Mouse (Mus musculus): ENCODE measurements around the gene Ppp2r1b.

Ppp2r1b gene

DNA sequence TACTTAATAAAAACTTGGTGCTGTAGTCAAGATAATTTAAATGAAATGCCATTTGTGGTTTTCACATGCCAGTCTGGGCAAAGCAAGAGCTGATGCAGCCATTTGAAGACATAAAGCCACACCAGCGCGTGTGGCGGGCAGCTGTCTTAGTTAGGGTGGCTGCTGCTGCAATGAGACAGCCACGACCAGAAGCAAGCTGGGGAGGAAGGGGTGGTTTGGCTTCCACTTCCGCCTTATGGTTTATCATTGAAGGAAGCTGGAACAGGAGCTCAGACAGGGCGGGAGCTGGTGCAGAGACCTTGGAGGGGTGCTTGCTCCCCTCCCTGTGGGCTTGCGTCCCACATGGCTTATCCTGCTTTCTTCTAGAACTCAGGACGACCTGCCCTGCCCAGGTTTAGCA is 20.7 kb downstream of the Ppp2r1b start:
- no peak for DNase-seq (ENCODE audit: low spot score in 2 of 2)

- no peak for DNase-seq (ENCODE audit: low spot score in 2 of 2)
Measured at GRCm38 (mm10) chr9:50867015-50867414, 21.9 kb downstream of the Ppp2r1b start.

DNA sequence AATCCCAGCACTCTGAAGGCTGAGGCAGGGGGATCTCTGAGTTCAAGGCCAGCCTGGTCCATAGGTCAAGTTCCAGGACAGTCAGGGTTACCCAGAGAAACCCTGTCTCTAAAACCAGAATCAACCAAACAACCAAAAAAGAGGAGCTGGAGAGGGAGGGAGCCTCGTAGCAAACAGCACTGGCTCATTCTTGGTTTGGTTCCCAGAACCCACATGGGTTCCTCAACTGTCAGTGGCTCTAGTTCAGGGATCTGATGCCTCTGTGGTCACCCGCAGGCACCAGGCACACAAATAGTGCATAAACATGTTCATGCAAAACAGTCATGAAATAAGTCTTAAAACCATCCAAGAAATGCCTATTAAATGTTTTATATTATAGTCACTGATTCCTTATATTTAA is 23.1 kb downstream of the Ppp2r1b start:
- no peak for DNase-seq (ENCODE audit: low spot score in 2 of 2)

DNA sequence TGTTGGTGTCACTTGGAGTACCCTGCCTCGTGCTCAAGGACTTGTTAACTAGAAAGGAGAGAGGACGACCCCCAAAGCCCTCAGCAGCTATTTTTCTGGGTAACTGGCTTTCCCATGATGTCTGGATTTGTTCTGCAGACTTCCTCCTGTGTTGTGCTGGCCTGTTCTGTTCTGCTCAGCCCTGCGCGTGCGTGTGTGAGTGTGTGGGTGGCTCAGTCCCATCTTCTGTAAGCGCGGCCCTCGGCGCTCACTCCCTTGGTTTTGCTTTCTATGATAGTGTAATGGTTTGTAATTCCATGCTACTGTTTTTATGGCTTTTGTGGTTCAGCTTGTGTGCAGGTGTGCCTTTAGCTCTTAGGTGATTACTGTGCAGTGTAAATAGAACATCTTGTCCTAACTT is 28.1 kb downstream of the Ppp2r1b start:
- DNase-seq (ENCODE audit: low spot score in 2 of 2) = no peak

DNA sequence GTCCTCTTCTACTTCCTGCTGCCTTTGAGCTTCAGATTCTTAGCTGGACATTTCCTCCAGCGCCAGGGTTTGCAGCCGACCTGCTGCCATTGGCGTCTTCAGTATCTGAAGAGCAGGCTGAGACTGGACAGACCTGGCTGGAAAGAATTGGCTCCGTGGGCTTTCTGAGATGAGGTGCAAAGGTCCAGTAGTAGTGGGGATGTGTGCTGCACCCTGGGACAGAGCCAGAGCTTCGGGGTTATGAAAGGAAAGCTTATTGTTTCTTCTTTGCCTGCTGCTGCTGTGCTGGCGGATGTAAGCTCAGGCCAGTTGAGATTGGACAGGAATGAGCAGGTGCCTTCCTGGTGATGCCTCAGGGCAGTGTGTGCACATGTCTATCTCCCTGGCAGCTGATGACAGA is 28.9 kb downstream of the Ppp2r1b start:
- no peak for DNase-seq (ENCODE audit: low spot score in 2 of 2)

GRCm38 (mm10) chr9:50875470-50875869 is 30.4 kb downstream of the Ppp2r1b start:
- DNase-seq (ENCODE audit: low spot score in 2 of 2) = no peak

GRCm38 (mm10) chr9:50876287-50876686 is 31.2 kb downstream of the Ppp2r1b start:
- DNase-seq (ENCODE audit: low spot score in 2 of 2) = no peak

- no peak for DNase-seq (ENCODE audit: low spot score in 2 of 2)
Measured at GRCm38 (mm10) chr9:50877431-50877830, 32.3 kb downstream of the Ppp2r1b start.

GRCm38 (mm10) chr9:50882183-50882582 is 37.1 kb downstream of the Ppp2r1b start:
- no peak for DNase-seq (ENCODE audit: low spot score in 2 of 2)

- no peak for DNase-seq (ENCODE audit: low spot score in 2 of 2)
Measured at GRCm38 (mm10) chr9:50884093-50884492, 39.0 kb downstream of the Ppp2r1b start.

DNA sequence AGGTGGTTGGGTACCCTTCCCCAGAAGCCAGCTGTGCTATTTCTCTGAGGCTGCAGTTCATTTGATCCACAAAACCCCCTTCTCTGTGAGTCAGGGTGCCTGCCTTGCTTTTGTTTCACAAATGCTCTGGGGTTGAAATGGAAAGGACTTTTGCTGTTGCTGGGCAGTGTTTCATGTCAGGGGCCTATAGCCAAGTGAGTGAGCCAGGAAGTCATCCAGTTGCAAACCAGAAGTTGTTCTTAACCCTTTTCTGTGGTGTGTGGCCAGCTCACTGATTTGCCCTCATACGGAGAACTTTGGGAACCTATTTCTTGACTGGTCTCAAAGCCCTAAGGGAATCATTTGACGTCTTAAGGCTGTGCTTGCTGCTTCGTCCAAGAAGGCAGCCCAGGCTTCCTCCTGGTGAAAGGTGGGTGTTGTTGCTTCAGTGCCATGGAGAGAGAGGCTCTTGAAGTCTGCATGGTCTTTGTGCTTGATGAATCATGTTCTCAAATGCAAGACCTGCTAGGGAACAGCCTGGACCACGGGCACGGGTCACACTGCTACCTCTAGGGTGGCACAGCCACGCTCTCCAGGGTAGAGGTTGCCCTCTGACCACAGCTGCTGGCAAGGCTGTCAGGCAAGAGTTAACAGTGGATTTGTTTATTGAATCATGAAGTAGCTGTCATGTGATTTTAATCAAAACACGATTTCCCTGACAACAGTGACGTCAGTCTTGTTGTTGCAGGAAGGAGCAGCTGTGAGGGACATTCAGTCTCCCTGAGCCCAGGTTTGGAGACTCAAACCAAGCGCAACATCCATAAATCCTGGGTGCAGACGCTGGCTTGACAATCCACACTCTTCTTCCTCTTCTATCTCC is 39.9 kb downstream of the Ppp2r1b start:
- no peak for DNase-seq (ENCODE audit: low spot score in 2 of 2)

- no peak for DNase-seq (ENCODE audit: low spot score in 2 of 2)
Measured at GRCm38 (mm10) chr9:50885600-50885987, 40.5 kb downstream of the Ppp2r1b start.

GRCm38 (mm10) chr9:50886870-50887269 is 41.8 kb downstream of the Ppp2r1b start:
- no peak for DNase-seq (ENCODE audit: low spot score in 2 of 2)

GRCm38 (mm10) chr9:50887351-50887750 is 42.2 kb downstream of the Ppp2r1b start:
- no peak for DNase-seq (ENCODE audit: low spot score in 2 of 2)

GRCm38 (mm10) chr9:50889211-50889610 is 44.1 kb downstream of the Ppp2r1b start:
- DNase-seq (ENCODE audit: low spot score in 2 of 2) = no peak

DNA sequence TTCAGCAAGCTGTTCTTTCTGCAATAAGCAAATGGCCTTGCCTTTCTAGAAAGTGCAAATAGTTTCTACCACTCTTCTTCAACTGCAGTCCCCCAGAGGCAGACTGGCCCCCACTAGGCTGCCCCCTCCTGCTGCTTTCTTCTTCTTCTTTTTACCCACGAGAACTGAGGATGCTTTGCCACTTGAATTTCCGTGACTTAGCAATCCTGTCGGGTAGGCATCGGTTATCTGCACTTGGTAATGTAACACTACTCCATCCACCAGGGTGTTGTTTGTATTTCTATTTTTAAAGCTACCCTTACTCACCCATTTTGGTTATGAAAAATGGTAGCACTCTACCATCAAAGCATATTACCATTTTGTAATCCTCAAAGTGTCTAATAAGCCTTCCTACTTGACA is 44.9 kb downstream of the Ppp2r1b start:
- DNase-seq (ENCODE audit: low spot score in 2 of 2) = no peak

DNA sequence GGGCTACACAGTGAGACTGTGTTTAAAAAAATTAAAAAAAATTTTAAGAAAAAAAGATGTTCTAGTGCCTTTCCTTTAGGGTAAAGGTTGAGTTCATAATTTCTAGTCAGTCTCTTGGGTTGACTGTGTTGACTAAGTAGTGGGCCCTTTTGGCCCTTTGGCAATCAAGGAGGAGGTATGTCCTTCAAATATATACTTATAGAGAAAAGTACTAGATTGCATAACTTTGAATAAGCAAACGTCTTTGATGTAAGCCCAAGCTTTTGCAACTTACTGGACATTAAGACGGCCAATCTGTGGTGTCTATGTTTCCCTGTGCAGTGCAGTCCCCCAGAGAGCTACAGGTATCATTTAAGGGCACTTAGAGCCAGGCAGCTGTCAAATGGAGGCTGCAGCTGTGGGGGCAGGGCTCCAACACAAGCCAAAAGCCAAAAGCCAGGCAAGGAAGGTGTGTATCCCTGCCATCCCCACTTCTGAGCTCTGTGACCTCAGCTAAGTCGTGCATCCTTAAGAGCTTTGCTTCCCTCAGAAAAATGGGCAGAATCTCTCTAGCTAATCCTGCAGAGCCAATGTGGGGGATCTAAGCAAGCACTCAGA is 45.5 kb downstream of the Ppp2r1b start:
- DNase-seq (ENCODE audit: low spot score in 2 of 2) = no peak

DNA sequence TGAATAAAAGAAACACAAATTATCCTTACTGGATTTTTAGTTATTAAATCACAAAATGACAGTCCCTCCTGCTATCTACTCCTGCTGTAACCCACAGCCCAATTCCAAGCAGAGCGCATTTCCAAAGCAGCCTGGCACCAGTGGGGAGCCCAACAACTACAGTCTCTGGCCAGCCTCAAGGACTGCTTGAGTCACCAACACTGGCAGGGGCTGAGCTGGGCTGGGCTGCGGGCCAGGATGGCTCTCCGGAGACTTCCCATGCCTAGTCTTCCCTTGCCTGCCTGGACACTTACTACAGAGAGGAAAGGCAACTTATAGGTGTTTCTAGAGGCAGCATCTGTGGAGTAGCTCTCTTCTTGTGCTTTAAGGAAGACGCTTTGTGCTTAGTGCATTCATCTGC is 48.6 kb downstream of the Ppp2r1b start:
- DNase-seq (ENCODE audit: low spot score in 2 of 2) = no peak

DNA sequence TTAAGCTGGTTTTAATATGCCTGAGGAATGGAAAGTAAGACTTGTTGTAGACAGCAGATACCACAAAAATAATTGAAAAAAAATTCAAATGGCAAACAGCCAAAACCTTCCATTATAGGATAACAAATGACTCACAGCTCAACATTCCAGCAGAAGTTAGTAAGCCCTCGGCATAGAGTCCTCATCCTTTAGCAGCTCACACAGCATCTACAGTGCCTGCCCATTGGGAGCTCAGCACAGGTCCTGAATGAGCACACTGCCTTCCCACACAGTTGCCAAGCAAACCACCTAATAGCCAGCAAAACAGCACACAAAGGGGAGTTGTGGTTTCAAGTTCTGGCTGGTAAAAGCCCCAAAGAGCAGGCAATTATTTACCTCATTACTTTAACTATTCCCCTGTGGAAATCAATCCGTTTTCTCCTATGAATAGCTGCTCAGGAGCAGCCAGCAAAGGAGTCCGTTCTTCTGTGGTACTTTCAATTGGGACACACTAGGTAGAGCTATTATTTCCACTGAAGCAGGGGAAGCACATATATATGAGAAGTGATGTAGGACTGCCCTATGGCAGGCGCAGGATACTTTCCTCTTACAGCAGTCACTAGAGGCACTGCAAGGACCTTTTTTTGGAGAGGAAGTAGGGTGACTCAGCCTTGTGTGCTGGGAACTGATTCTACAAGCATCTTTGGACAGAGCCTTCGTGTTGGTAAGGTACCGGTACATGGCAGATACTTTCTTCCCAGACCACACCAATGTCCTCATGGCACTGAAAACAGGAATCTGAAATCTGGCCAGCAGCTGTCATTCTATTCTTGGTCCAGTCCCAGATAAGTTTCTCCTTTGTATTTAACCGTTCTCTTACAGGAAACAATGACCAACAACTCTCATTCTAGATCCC is 55.2 kb downstream of the Ppp2r1b start:
- no peak for DNase-seq (ENCODE audit: low spot score in 2 of 2)

DNA sequence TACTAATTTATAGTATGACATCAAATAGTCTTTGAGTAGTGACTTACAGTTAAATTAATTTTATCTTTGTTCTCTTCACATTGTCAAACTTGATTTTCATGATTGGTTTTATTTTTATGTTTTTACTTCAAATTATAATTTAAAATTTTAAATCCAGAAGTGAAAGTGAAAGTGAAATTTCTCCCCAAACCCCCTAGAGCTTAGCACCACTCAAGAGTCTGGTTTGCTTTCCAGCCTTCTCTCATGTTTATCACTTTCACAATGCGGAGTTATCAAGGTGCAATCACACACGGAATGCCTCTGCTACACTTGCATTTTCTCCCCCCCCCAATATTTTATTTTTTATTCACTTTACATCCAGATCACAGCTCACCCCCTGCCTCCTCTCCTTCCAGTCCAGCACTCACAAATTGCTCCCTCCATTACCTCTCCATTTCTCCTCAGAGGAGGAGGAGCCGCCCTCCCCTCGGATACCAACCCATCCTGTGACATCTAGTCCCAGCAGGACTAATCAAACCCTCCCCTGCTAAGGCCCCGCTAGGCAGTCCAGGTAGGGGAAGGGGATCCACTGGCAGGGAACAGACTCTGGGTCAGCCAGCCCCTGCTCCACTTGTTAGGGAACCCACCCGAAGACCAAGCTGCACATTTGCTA is 59.2 kb downstream of the Ppp2r1b start:
- DNase-seq (ENCODE audit: low spot score in 2 of 2) = no peak

GRCm38 (mm10) chr9:50905321-50905720 is 60.2 kb downstream of the Ppp2r1b start:
- no peak for DNase-seq (ENCODE audit: low spot score in 2 of 2)
